Mouse (Mus musculus): Measurements from ENCODE around the gene Tpm3-rs7. TPM values are rescaled to one million over a fixed set of nuclear protein-coding genes. Genes with fewer than 3 reads are reported as not detected.

Gene Tpm3-rs7
- polyA plus RNA-seq (2015; fragmentation: Nextera tagmentation; extraction: Ambion mirVana), result 2.8 and 3.9 TPM in 2 replicates

DNA sequence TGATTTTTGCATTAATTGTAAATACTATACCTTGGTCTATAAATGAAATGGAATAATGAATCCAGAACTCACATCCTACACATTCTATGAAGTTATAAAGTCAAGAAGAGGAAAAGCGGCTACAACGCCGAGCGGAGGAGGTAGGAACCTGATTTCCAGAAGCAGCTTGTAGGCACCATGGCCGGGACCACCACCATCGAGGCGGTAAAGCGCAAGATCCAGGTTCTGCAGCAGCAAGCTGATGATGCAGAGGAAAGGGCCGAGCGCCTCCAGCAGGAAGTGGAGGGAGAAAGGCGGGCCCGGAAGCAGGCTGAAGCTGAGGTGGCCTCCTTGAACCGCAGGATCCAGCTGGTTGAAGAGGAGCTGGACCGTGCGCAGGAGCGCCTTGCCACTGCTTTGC is at the start of gene Tpm3-rs7:
Gene Tpm3-rs7 (plus strand): TSS at position 110 of the 400 bp plus-strand sequence.

Measured in neural tube, postnatal 0 days (tissue).